Mouse (Mus musculus): ENCODE measurements around the gene Gm21964.

Gm21964 gene

GRCm38 (mm10) chr8:110152951-110153350 is 51.9 kb downstream of the Gm21964 start:
- DNase-seq (ENCODE audit: extremely low read depth, insufficient read length, low spot score) = no peak

Data from 3134 (cell line).